Mouse (Mus musculus) CH12.LX (cell line): ENCODE data around the gene Slc4a1. TPM values are rescaled to one million over a fixed set of nuclear protein-coding genes. Genes with fewer than 3 reads are reported as not detected.

Experiments used
- DNase-seq: peaks from one replicate; pipeline ENCODE4 v3.0.0-alpha.2; 2013; ENCODE audit errors: extremely low read depth
- H3K27ac ChIP-seq: 2 replicates; pipeline ENCODE4 v1.5.1; 2012; ENCODE audit warnings: low read depth, mild to moderate bottlenecking, control low read depth, moderate library complexity; ENCODE audit not compliant: insufficient read depth
- H3K27me3 ChIP-seq: replicated peaks from 2 replicates; pipeline ENCODE3; 2012; ENCODE audit warnings: inconsistent platforms
- H3K36me3 ChIP-seq, 2 experiments: replicated peaks in 1 of 2; 2 replicates each; pipeline versions ENCODE3 to v1.6.1; 2012; ENCODE audit warnings: inconsistent platforms in 1 of 2, low read length in 1 of 2, mild to moderate bottlenecking in 1 of 2, mixed read lengths in 1 of 2, moderate library complexity in 1 of 2; ENCODE audit not compliant: control insufficient read depth in 1 of 2, insufficient read depth in 1 of 2
- H3K4me1 ChIP-seq, 2 experiments: 2 replicates each; pipeline ENCODE4 v1.6.1; 2012; ENCODE audit warnings: inconsistent platforms in 1 of 2, moderate library complexity in 1 of 2; ENCODE audit not compliant: insufficient read depth in 2 of 2, control insufficient read depth in 1 of 2
- H3K4me2 ChIP-seq: 2 replicates; pipeline ENCODE4 v1.6.1; 2012; ENCODE audit warnings: low read depth, mild to moderate bottlenecking, control low read depth; ENCODE audit not compliant: poor library complexity, insufficient read depth, severe bottlenecking
- H3K4me3 ChIP-seq, 3 experiments: fragments of 150-350 bp in 1 of 3; sonication (generic) in 1 of 3; replicated peaks in 1 of 3; 2 replicates each; pipeline versions ENCODE3 to v1.5.1; 2011 to 2012; ENCODE audit warnings: low read depth in 2 of 3, low read length in 2 of 3, mild to moderate bottlenecking in 2 of 3, moderate library complexity in 2 of 3, control low read depth in 1 of 3, improper control_type of control experiment in 1 of 3, inconsistent platforms in 1 of 3, mixed read lengths in 1 of 3; ENCODE audit not compliant: poor library complexity in 1 of 3
- H3K79me2 ChIP-seq: replicated peaks from 2 replicates; pipeline ENCODE4 v1.6.1; 2012; ENCODE audit warnings: mild to moderate bottlenecking, moderate library complexity; ENCODE audit not compliant: control insufficient read depth, poor library complexity, insufficient read depth, severe bottlenecking; ENCODE audit errors: extremely low read depth
- H3K9ac ChIP-seq: 2 replicates; pipeline ENCODE4 v1.6.1; 2012; ENCODE audit warnings: low read depth, mild to moderate bottlenecking, control low read depth, moderate library complexity; ENCODE audit not compliant: insufficient read depth
- H3K9me3 ChIP-seq: replicated peaks from 2 replicates; pipeline ENCODE3; 2012; ENCODE audit warnings: low read length, inconsistent platforms, mixed read lengths
- E2F4 ChIP-seq: IDR thresholded peaks from 2 replicates; pipeline ENCODE4 v1.6.1; 2011; ENCODE audit warnings: low read depth, low read length, improper control_type of control experiment; ENCODE audit not compliant: insufficient replicate concordance
- EP300 ChIP-seq: IDR thresholded peaks from 2 replicates; pipeline ENCODE4 v1.6.1; 2011; ENCODE audit warnings: low read length, improper control_type of control experiment
- ETS1 ChIP-seq: conservative IDR thresholded peaks from 2 replicates; pipeline ENCODE4 v1.6.1; 2012; ENCODE audit warnings: low read depth, mild to moderate bottlenecking, inconsistent platforms, low read length, improper control_type of control experiment, moderate library complexity
- GABPA ChIP-seq: IDR thresholded peaks from 2 replicates; pipeline ENCODE4 v1.6.1; 2012; ENCODE audit warnings: low read depth, low read length, improper control_type of control experiment, inconsistent platforms; ENCODE audit not compliant: insufficient replicate concordance
- IRF4 ChIP-seq: IDR thresholded peaks from 2 replicates; pipeline ENCODE4 v1.6.1; 2014; ENCODE audit warnings: low read depth, mild to moderate bottlenecking, inconsistent platforms, low read length, improper control_type of control experiment
- MAFK ChIP-seq: IDR thresholded peaks from 2 replicates; pipeline ENCODE4 v1.6.1; 2011; ENCODE audit warnings: low read length, improper control_type of control experiment; ENCODE audit not compliant: insufficient replicate concordance
- MAZ ChIP-seq: IDR thresholded peaks from 2 replicates; pipeline ENCODE4 v1.6.1; 2012; ENCODE audit warnings: low read depth, mild to moderate bottlenecking, inconsistent platforms, low read length, improper control_type of control experiment, moderate library complexity
- MEF2A ChIP-seq: IDR thresholded peaks from 2 replicates; pipeline ENCODE4 v1.6.1; 2014; ENCODE audit warnings: low read depth, mild to moderate bottlenecking, inconsistent platforms, low read length, improper control_type of control experiment, borderline replicate concordance
- MYC ChIP-seq: IDR thresholded peaks from 2 replicates; pipeline ENCODE4 v1.6.1; 2011; ENCODE audit warnings: low read depth, mild to moderate bottlenecking, improper control_type of control experiment, low read length
- PAX5 ChIP-seq: IDR thresholded peaks from 2 replicates; pipeline ENCODE4 v1.6.1; 2012; ENCODE audit warnings: low read length, inconsistent platforms, mixed read lengths
- POLR2A ChIP-seq: IDR thresholded peaks from 2 replicates; pipeline ENCODE4 v1.6.1; 2011; ENCODE audit warnings: low read depth, mild to moderate bottlenecking, improper control_type of control experiment, low read length
- RCOR1 ChIP-seq: conservative IDR thresholded peaks from 2 replicates; pipeline ENCODE4 v1.6.1; 2012; ENCODE audit warnings: low read depth, mild to moderate bottlenecking, inconsistent platforms, low read length, improper control_type of control experiment
- SIN3A ChIP-seq: IDR thresholded peaks from 2 replicates; pipeline ENCODE4 v1.6.1; 2012; ENCODE audit warnings: low read length, improper control_type of control experiment, inconsistent platforms
- SMC3 ChIP-seq: IDR thresholded peaks from 2 replicates; pipeline ENCODE4 v1.6.1; 2011; ENCODE audit warnings: low read depth, low read length, improper control_type of control experiment
- TCF12 ChIP-seq: IDR thresholded peaks from 2 replicates; pipeline ENCODE4 v1.6.1; 2014; ENCODE audit warnings: low read depth, mild to moderate bottlenecking, inconsistent platforms, low read length, improper control_type of control experiment
- UBTF ChIP-seq: IDR thresholded peaks from 2 replicates; pipeline ENCODE4 v1.6.1; 2012; ENCODE audit warnings: low read depth, mild to moderate bottlenecking, inconsistent platforms, low read length, improper control_type of control experiment, moderate library complexity
- USF2 ChIP-seq: conservative IDR thresholded peaks from 2 replicates; pipeline ENCODE4 v1.6.1; 2011; ENCODE audit warnings: low read depth, low read length, improper control_type of control experiment
- ZC3H11A ChIP-seq: IDR thresholded peaks from 2 replicates; pipeline ENCODE4 v1.6.1; 2012; ENCODE audit warnings: low read depth, mild to moderate bottlenecking, inconsistent platforms, low read length, improper control_type of control experiment
- ZMIZ1 ChIP-seq: IDR thresholded peaks from 2 replicates; pipeline ENCODE4 v1.6.1; 2012; ENCODE audit warnings: low read depth, mild to moderate bottlenecking, inconsistent platforms, low read length, improper control_type of control experiment
- ZNF384 ChIP-seq: IDR thresholded peaks from 2 replicates; pipeline ENCODE4 v1.6.1; 2012; ENCODE audit warnings: low read depth, low read length, improper control_type of control experiment, inconsistent platforms
- dilution Hi-C: fragments of 300-500 bp; cut with MboI; formaldehyde crosslinking; loops from 2 replicates; pipeline ENCODE4 v1.14.3; 2020; ENCODE audit warnings: low sequenced_read_pairs; ENCODE audit not compliant: extremely low pct_unique_long_range_greater_than_20kb, extremely low pct_ligation_motif_present
- in situ Hi-C: fragments of 300-500 bp; cut with MboI; formaldehyde crosslinking; loops from 3 replicates; pipeline ENCODE4 v1.14.3; 2019; ENCODE audit warnings: low sequenced_read_pairs, low pct_ligation_motif_present, low pct_unique_long_range_greater_than_20kb, mixed read lengths
- polyA plus RNA-seq: library from polyadenylated mRNA; unstranded; fragments of >175 nt; gene quantifications from 2 replicates; pipeline ENCODE4 v1.2.1, GENCODE M21; 2012; ENCODE audit warnings: low read depth; ENCODE audit not compliant: insufficient read length
- total RNA-seq, 2 experiments: library from RNA; depleted of rRNA; stranded (reverse); fragments of 300-350 nt in 1 of 2; fragments of >200 nt in 1 of 2; gene quantifications; 2 replicates each; pipeline ENCODE4 v1.2.3; 2012 to 2014

Gene Slc4a1
- total and polyA plus RNA-seq, 3 experiments: 0.08 TPM; not detected in 2

DNA sequence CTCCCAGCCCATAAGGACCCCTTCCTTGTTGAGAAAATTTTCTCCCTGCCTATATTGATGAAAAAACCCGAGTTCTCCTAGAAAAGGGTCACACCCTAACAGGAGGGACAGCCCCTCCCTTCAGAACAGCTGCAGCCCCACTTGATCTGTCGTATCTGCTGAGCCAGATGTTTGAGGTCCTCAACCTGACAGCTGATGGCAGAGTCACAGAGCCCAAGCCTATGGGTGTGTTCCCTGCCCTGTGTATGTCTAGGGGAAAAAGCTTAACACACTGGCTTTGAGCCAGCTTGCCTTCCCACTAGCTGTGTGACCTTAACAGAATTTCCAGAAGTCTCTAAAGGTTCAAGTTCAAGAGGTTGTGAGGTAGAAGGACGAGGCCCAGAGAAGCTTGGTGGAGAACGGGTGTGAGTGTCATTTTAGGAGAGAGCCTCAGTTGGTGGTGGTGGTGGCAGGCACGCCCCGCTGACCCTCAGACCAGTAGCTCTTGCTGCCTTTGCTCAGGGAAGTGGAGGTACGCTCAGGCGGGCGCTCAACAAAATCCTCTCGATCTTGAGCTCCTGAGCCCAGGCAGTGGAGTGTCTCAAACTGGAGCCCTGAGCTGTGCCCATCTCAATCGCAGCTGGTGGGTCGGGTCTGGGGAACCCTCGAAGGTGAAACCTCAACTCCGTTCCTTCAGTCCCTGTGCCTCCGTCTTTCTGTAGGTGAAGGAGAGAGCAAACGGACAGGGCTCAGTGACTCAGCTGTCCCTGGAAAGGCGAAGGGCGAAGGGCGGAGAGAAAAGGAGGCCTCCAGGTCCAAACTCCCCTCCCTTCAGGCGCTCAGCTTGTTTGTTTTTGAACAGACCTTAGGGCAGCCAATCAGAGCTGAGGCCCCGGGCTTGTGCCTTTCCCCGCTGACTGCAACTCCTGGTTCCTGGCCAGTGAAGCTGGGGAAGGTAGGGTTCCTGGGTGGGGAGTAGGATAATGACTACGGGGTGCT lies 9.5 kb upstream of the Slc4a1 start:
- Histone ChIP-seq H3K27ac (no peak overlapping the region), H3K36me3 (no peaks in the 10 kb centered on the region), H3K9ac (no peak overlapping the region), H3K9me3 (peaks cover 21% of the 10 kb centered on the region), H3K4me1 (peaks cover 29 to 54% of the 10 kb centered on the region in 2 experiments), H3K79me2 (no peaks in the 10 kb centered on the region), H3K4me2 (peak overlapping the region; percentile 13), H3K4me3 (no peak overlapping the region), H3K27me3 (peaks cover 43% of the 10 kb centered on the region)
- peak; percentile 63 for DNase-seq
- in situ Hi-C loops: no loop called here
- dilution Hi-C loops: no loop called here
- 0 out of 2 replicates have a peak, but pooled peaks have one; percentile 48 for TF ChIP-seq SIN3A
- TF ChIP-seq MAFK: peak; percentile 67; the same call in 1 of the 2 replicates
- peak; percentile 94 for TF ChIP-seq ETS1
- peak; percentile 87 for TF ChIP-seq TCF12
- 0 out of 2 replicates have a peak, but pooled peaks have one; percentile 48 for TF ChIP-seq UBTF
- 0 out of 2 replicates have a peak, but pooled peaks have one; percentile 30 for TF ChIP-seq MAZ
- 0 out of 2 replicates have a peak, but pooled peaks have one; percentile 13 for TF ChIP-seq EP300
- TF ChIP-seq RCOR1: no peak
- TF ChIP-seq POLR2A: no peak
- TF ChIP-seq ZC3H11A: no peak
- TF ChIP-seq USF2: no peak
- TF ChIP-seq E2F4: no peak
- no peak for TF ChIP-seq MEF2A

DNA sequence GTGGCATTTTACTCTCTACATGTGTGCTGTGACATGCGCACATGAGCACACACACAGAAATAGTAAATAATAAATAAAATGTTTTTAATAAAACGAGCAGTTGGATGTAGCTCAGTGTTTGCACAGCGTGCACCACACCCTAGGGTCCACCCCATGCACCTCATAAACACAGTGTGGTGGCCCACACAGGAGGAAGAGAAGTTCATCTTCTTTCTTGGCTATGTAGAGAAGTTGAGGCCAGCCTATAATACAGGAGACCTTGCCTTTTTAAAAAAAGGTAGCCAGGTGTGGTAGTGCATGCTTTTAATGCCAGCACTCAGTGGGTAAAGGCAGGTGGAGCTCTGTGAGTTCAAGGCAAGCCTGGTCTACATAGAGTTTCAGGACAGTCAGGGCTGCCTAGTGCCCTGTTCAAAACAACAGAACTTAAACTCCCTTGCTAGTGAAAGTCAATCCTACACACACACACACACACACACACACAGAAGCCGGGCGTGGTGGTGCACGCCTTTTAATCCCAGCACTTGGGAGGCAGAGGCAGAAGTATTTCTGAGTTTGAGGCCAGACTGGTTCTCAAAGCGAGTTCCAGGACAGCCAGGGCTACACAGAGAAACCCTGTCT lies 8.2 kb upstream of the Slc4a1 start:
- peaks cover 32 to 64% of the 10 kb centered on the region in 2 experiments for H3K4me1 ChIP-seq

More for the DNA sequence above, 8.2 kb upstream of the Slc4a1 start:
- Histone ChIP-seq H3K36me3 (no peaks in the 10 kb centered on the region), H3K4me2 (no peak overlapping the region), H3K27me3 (peaks cover 54% of the 10 kb centered on the region), H3K9me3 (peaks cover 18% of the 10 kb centered on the region), H3K4me3 (no peak overlapping the region), H3K9ac (no peak overlapping the region), H3K79me2 (no peaks in the 10 kb centered on the region), H3K27ac (no peak overlapping the region)
- in situ Hi-C loops (no loop called here), dilution Hi-C loops (no loop called here)
- TF ChIP-seq IRF4 (no peak), PAX5 (no peak), EP300 (no peak), ZNF384 (no peak), GABPA (no peak), ZMIZ1 (no peak), UBTF (no peak), MYC (no peak), SMC3 (no peak)
- DNase-seq: no peak
